Mouse (Mus musculus) liver, adult 2 months (tissue): ENCODE data around the gene Gm17304.

ENCODE experiments used
- CTCF ChIP-seq: fragments of 200-500 bp; IDR thresholded peaks from 2 replicates; pipeline ENCODE4 v1.5.1; 2011; ENCODE audit warnings: low read depth, low read length, control low read depth
- POLR2A ChIP-seq: fragments of 200-500 bp; IDR thresholded peaks from 2 replicates; pipeline ENCODE4 v1.6.1; 2011; ENCODE audit warnings: low read length, control low read depth; ENCODE audit not compliant: insufficient read depth; ENCODE audit errors: extremely low read depth

- TF ChIP-seq CTCF (no peak), POLR2A (no peak)
These were observed 31.4 kb downstream of the Gm17304 start for GRCm38 (mm10) chr5:106640235-106640809.
